Mouse (Mus musculus): ENCODE results near the gene Tpm3.
"Not testable (repeated sequence)": the region's sequence is repeated elsewhere in the genome, so short reads cannot be mapped to it uniquely, and the experiment has no call there.

Tpm3 gene

DNA sequence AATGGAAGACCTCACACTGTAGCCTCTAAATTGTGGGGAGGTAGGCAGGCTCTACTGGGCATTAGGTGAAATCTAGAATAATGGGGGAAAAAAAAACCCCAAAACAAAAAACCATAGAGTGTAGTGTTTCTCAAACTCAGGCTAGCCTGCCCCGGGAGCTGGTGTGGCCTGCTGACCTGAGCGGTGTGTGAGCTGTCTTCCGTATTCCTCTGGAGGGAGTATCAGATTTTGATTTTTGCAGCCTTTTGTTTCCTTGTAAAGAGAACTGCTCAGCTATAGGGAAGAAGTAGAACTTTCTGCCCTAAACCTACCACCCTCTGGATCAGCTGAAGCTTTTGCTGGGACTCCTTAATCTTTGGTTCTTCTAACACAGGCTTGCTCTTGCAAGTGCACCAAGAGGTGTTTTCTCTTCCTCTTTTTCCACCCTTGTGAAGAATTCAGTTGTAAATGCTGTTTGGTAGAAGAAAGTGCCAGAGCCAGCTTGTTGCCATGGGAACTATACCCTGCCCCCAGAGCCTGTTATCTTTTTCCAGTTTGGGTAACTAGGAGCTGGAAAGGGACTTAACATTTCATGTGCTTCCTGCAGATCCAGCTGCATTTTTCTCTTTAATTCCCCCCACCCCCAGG lies 11.4 kb downstream of the Tpm3 start:
- no peak for DNase-seq (ENCODE audit: low spot score)

DNA sequence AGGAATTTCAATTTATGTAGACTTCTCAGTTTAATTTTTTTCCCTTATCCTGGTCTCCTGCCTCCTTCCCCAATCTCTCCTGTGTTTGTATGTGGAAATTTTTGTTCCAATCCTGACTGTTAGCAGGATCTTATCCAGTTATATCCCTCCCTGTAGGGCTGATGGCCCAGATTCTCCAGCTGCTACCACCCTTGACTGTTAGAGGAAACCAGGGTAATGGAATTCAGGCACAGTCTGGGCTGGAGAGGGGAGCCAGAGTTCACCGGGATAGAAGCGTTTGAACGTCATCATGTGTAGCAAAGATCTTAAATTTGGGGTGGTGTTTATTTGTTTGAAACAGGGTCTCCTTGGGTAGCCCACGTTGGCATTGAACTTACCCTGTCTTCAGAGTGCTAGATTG lies 12.3 kb downstream of the Tpm3 start:
- DNase-seq (ENCODE audit: low spot score): no peak

DNA sequence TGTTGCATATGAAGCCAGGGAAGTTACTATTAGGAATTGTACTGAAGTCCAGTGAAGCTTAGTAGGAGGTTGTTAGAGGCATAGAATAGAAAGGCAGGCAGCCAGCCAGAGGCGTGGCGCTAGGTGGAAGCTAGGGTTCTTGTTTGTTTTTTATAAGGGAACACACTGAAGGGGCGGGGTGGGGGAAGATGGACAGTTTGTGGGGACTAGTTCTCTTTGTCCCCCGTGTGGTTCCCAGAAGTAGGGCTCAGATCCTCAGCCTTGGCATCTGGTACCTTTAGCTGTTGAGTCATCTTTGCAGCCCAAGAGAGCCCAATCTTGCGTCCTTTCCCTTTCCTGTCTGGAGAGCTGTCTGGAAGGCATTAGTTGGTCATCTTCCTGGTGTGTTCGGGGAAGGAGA lies 12.8 kb downstream of the Tpm3 start:
- DNase-seq (ENCODE audit: low spot score): no peak

- no peak for DNase-seq (ENCODE audit: low spot score)
Observed at GRCm38 (mm10) chr3:90086068-90086467, 13.6 kb downstream of the Tpm3 start.

DNA sequence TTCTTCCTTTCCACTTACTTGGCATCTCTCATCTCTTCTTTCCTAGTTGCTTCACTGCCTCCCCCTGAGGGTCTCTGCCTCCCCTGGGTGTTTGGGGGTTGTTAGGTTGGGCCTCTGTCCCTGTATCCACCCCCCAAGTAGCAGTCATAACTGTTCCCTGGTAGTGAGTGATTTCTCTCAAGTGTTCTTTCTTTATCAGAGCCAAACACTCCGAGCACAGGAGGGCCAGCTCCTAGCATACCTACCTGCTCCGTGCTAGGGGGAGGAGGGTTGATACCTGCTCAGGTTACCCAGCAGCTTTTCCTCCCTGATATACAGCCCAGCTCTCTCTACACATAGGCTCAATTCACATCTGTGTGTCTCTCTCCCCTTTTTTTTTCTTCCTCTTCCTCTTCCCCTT lies 16.2 kb downstream of the Tpm3 start:
- DNase-seq (ENCODE audit: low spot score): no peak

GRCm38 (mm10) chr3:90090892-90091291 lies 18.4 kb downstream of the Tpm3 start:
- DNase-seq (ENCODE audit: low spot score): no peak

DNA sequence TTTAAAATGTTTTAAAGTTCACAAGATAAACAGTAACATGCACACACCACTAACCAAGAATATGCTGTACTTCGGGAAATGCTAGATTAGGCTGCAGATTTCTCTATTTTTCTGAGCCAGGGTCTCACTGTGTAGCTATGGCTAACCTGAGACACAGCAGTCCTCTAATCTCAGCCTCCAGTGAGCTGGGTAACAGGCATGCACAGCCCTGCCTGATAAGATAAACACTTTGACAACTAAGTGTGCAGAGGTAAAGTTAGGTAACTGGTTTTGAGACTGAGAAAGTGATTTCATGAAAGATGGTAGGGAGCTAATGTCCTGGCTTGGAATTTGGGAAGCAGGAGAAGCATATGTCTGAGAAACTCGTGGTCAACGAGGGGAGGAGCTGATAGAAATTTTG lies 22.0 kb downstream of the Tpm3 start:
- no peak for DNase-seq (ENCODE audit: low spot score)

- no peak for DNase-seq (ENCODE audit: low spot score)
Observed at GRCm38 (mm10) chr3:90097928-90098327, 25.5 kb downstream of the Tpm3 start.

- DNase-seq (ENCODE audit: low spot score): no peak
Observed at GRCm38 (mm10) chr3:90101010-90101409, 28.6 kb downstream of the Tpm3 start.

DNA sequence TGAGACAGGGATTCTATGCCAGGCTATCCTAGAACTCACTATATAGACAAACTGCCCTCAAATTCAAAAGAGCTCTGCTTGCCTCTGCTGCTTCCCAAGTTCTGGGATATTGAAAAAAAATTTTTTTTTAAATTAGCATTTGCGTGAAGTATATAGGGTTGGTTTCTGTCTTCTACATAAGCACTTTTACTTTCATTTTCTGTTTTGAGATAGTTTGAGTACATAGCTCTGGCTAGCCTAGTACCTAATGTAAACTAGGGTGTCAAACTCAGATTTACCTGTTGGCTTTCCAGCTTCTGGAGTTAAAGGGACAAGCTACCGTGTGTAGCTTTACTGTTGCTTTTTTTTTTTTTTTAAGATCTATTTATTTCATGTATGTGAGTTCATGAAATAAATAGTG lies 29.2 kb downstream of the Tpm3 start:
- no peak for DNase-seq (ENCODE audit: low spot score)

DNA sequence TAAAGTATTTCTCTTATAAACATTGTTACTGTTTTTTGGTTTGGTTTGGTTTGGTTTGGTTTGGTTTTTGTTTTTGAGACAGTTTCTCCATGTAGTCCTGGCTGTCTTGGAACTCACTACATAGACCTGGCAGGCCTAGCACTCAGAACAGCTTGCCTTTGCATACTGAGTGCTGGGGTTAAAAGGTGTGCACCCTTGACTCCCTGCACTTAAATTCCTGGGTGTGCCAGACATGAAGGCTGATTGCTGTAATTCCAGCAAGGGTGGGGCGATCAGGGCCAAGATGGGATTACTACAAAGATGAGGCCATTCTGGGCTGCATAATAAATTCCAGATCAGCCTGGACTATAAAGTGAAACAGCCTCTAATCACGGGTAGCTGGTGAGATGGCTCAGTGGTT lies 29.8 kb downstream of the Tpm3 start:
- no peak for DNase-seq (ENCODE audit: low spot score)

GRCm38 (mm10) chr3:90103176-90103575 lies 30.7 kb downstream of the Tpm3 start:
- DNase-seq (ENCODE audit: low spot score): no peak

DNA sequence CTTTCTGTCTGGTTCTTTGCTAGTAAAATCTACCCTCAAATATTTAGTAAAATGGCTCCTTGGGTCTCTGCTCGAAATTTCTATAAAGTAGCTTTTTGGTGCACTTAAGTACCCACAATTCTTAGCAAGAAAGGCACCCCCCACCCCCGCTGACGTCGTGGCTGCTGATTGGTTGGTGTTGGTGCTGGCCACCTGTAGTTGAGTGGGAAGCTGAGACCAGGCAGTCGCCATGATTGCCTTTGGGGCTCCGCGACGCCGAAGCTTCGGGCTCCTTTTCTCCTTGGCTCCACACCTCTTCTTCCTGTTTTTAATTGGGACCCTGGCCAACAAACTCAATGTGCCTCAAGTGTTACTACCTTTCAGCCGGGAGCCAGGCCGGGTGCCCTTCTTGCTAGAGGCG lies 31.5 kb downstream of the Tpm3 start, which contains the start of gene Nup210l:
Nup210l (plus strand) TSS at position 195 of the 400 bp plus-strand sequence.
- no peak for DNase-seq (ENCODE audit: low spot score)

- peak; percentile 10 for DNase-seq (ENCODE audit: low spot score)
Observed at GRCm38 (mm10) chr3:90111706-90112105, 39.3 kb downstream of the Tpm3 start.

DNA sequence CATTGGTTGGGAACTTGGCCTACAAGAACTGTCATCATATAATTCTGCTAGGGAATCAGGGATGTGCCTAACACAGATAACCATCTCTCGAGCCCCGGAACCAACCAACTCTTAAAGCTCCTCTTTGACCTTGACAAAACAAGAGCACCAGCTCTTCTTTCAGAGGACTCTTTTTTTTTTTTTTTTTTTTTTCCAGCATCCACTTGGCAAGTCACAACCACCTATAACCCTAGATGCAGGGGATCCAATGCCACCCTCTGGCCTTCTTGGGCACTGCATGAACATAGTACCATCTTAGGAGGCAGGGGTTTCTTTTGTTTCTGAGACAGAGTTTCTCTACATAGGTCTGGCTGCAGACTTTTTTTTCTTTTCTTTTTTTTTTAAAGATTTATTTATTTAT lies 41.9 kb downstream of the Tpm3 start:
- DNase-seq (ENCODE audit: low spot score): peak; percentile 39

DNA sequence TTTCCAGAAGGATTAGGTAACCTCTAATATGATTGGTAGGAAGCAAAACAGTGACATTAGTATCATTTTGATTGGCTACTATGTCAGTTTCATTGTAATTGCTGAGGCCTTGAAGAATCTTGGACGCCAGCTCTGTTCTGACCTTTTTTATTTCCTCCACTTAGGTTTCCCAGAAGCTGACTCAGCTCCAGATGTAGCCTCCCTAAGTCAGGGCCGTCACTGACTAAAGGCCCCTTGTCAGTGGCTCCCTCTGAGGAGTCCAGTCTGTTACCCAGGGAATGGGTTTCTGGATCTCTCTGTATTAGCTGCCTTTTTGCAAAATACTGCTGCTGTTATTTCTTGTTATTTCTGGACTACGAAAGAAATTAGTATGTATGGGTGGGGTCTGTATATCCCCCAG lies 43.1 kb downstream of the Tpm3 start:
- no peak for DNase-seq (ENCODE audit: low spot score)

- DNase-seq (ENCODE audit: low spot score): no peak
Observed at GRCm38 (mm10) chr3:90118132-90118790, 45.8 kb downstream of the Tpm3 start.

GRCm38 (mm10) chr3:90122036-90122435 lies 49.6 kb downstream of the Tpm3 start:
- DNase-seq (ENCODE audit: low spot score): not testable (repeated sequence)

DNA sequence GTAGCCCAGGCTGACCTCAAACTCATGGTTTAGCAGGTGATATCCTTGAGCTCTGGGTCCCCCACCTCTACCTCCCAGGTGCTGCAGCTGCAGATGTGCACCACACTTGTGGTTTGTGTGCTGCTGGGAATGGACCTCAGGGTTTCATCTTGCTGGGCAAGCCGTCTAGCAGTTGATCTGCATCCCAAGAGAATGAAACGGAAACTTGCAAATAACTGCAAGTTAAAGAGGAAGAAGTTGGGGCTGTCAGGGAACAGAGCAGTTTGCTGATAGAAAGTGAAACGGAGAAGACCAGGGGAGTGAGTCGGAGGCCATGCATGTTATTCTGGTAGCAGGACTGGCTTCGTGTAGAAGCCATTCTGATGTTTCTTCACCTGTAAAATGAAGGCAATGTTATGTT lies 53.3 kb downstream of the Tpm3 start:
- DNase-seq (ENCODE audit: low spot score): no peak

DNA sequence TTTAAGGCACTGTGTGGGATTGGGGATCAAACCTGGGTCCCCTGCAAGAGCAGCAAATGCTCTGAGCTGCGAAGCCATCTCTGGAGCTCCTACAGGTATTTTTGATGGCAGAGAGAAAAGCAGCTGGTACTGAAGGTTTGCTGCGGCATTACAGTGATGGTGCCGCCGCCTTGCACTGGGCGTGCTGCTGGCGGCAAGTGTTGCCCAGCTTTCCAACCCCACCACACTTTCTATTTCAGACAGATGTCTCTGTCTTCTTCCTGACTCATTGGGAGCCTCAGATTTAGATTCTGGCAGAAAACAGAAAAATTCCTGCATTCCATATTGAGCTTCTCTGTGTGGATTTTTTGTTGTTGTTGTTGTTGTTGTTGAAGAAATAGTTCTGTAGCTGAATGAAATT lies 55.4 kb downstream of the Tpm3 start:
- DNase-seq (ENCODE audit: low spot score): no peak

- no peak for DNase-seq (ENCODE audit: low spot score)
Observed at GRCm38 (mm10) chr3:90132745-90133144, 60.3 kb downstream of the Tpm3 start.

GRCm38 (mm10) chr3:90133331-90133730 lies 60.9 kb downstream of the Tpm3 start:
- DNase-seq (ENCODE audit: low spot score): no peak

DNA sequence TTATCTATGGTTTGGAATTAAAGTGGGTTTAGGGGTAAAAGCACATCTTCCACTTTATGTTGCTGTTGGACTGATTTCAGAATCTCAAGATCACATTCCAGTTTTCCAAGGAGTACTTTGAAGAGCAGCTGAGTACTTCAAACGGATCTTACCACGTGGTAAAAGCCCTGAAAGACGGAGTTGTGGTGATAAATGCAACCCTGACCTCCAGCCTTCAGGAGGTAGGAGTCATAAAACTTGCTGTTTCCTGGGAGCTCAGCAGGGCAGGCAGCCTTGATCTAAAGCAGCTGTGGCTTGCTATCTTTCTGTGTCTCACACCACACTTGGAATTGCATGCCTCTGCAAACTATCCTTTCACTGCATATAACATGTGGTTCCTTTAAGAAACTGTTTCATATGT lies 62.0 kb downstream of the Tpm3 start:
- DNase-seq (ENCODE audit: low spot score): no peak

DNA sequence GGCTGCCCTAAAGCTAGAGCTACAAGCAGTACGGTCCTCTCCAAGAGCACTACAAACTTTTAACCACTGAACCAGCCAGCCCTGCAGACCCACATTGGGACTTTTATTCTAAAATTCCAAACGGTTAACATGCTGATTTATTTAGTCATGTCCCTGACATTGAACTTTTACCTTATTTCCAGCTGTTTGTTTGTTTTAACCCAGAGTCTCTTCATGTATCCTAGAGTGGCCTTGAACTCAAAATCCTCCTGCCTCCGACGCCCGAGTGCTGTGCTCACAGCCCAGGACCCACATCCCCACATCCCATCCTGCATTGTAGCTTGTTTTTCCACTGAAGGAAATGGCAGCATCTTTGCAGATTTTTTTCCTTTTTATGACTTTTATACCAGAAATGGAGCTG lies 62.5 kb downstream of the Tpm3 start:
- no peak for DNase-seq (ENCODE audit: low spot score)

Measured in T-cell, adult 2 months (primary cell).